Mouse (Mus musculus): ENCODE data around the gene Tns3.

Gene Tns3

GRCm38 (mm10) chr11:8443539-8444292 is 220.6 kb downstream of the Tns3 start:
- in situ Hi-C loops (cut with MboI, MseI): no loop called here

DNA sequence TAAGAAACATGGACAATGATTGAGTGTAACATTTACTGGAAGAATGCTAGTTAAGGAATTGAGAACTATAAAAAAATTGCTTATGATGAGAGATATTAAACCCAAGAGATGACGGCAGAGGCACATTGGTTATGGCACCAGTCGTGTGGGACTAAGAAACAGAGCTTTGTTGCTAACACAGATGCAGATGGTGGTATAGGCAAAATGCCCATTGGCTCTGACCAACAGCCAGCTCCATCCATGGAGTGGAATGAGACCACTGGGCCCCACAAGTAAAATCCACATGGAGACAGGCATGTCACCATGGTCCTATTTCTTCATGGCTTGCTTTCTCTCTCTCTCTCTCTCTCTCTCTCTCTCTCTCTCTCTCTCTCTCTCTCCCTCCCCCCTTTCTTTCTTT is 223.6 kb downstream of the Tns3 start:
- in situ Hi-C loops (cut with MboI, MseI): no loop called here

- in situ Hi-C loops (cut with MboI, MseI): no loop called here
Measured at GRCm38 (mm10) chr11:8440221-8440620, 224.1 kb downstream of the Tns3 start.

GRCm38 (mm10) chr11:8439035-8439434 is 225.3 kb downstream of the Tns3 start:
- in situ Hi-C loops (cut with MboI, MseI): no loop called here

DNA sequence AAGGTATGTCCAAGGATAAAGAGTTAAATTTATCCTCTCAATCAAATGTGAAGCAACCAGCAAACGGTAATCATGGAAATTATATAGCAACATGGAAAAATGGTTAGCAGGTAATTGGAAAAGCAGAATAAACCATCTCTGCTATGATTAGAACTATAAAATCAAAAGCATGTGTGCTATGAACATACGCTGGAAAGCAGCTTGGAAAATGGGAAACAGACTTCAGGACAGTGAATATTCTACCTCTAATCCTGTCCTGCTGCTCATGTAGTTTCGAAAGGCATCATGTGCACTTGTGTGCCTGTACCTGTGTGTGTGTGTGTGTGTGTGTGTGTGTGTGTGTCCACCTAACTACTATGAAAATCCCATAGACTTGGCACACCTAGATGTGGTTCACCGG is 226.1 kb downstream of the Tns3 start:
- in situ Hi-C loops (cut with MboI, MseI): no loop called here

DNA sequence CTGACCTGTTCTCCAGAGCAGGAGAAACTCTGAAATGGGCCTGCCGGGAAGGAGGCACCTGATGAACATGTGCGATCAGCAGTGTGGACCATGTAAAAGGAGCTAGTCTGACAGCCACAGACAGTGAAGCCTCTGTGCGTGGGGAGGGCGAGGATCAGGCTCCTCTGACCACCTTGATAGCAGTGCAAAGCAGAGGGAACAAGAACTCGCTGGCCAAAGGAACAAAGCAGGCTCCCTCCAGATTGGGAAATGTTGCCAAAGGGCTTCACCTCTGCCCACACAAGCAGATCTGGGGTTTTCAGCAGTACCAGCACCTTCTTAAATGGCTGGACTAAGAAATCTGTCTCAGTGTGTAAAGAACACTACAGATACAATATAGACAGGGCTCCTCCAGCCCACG is 229.2 kb downstream of the Tns3 start:
- in situ Hi-C loops (cut with MboI, MseI): no loop called here

- in situ Hi-C loops (cut with MboI, MseI): loop anchor here (5.0 kb wide), 1 partner anchor 73 kb away; no protein-coding TSS in a partner anchor
Measured at GRCm38 (mm10) chr11:8434366-8434765, 230.0 kb downstream of the Tns3 start.

DNA sequence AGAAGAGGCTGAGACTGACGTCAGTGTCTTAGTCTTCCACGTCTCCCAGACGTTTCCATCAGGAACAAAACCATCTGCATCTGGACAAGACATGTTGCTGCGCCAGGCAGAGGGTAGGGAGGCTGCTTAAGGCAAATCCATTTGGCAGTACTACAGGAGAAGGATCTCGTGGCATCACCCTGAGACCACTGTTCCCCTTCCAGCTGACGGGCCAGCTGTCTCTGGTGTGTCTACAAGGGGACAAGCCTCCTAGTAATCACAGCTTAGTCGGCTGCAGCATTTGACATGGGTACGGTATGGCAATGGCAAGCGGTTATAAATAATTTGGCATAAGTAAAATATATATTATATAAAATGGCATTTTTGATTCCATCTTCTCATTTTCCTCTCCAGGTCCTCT is 230.9 kb downstream of the Tns3 start:
- in situ Hi-C loops (cut with MboI, MseI): loop anchor here (5.0 kb wide), 1 partner anchor 74 kb away; no protein-coding TSS in a partner anchor

GRCm38 (mm10) chr11:8432941-8433340 is 231.4 kb downstream of the Tns3 start:
- in situ Hi-C loops (cut with MboI, MseI): loop anchor here (5.0 kb wide), 1 partner anchor 74 kb away; no protein-coding TSS in a partner anchor

DNA sequence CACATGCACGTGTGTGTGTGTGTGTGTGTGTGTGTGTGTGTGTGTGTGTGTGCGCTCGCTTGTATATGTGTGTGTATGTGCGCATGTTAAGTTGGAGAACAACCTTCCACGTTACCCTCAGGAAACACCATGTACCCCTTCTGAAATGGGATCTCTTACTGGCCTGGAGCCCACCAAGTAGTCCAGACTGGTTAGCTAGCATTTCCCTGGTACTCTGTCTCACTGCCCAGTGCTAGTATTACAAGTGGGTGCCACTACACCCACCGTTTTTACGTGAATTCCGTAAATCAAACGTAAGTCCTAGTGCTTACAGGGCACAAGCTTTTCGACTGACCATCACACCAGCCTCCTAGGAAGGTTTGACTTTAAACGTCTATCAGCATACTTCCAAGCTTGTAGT is 236.7 kb downstream of the Tns3 start:
- in situ Hi-C loops (cut with MboI, MseI): no loop called here

- in situ Hi-C loops (cut with MboI, MseI): no loop called here
Measured at GRCm38 (mm10) chr11:8425226-8425570, 239.1 kb downstream of the Tns3 start.

GRCm38 (mm10) chr11:8424342-8425225 is 239.8 kb downstream of the Tns3 start:
- in situ Hi-C loops (cut with MboI, MseI): no loop called here

DNA sequence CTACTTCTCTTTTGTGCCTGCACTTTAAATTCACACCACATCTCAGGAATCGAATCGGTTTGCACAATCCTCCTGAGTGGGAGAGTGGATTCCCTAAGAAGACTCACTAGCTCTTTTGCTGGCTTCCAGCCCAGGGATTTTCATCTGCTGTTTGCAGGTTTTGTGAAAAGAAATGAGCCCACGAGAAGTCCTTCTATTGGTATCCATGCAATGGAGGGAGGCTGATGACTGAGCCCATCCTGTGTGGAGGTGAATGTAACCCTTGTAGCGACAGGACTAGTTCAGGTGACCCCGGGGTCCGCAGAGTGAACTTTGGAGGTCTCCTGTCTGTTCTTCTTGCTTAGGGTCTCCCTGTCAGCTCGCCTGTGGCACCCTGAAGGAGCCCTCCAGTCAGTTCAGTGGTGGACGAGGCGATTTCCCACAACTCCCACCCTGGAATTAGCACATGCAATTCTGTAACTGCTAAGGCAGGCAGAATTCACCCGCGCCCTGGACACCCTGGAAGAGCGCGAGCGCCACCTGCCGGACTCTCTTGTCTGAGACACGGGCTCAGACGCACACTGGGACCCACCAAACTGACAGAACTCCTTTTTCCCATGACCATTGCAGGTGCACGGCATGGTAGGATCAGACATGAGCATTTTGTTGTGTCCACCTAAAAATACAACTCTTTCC is 259.0 kb downstream of the Tns3 start:
- in situ Hi-C loops (cut with MboI, MseI): no loop called here

GRCm38 (mm10) chr11:8401328-8401727 is 263.0 kb downstream of the Tns3 start:
- in situ Hi-C loops (cut with MboI, MseI): no loop called here

- in situ Hi-C loops (cut with MboI, MseI): loop anchor here (5.0 kb wide), 1 partner anchor 1174 kb away; no protein-coding TSS in a partner anchor
Measured at GRCm38 (mm10) chr11:8396329-8396728, 268.0 kb downstream of the Tns3 start.

DNA sequence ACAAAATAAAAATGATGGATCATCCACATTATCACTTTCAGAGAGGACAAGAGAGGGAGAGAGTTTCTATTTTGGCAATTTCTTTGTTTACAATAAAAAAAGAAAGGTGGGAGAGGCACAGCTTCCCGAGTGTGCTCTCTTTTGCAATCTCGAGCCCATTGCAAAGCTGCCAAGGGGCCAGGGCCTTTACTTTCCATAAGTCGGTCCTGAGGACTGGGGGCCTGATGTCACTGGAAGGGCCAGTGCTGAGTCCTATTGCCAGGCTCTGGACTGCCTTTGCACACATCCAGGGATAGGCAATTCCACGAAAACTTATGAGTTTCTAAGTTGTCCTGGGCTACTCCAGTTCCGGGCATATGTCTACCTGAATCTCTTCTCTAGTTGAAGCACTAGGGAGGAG is 272.8 kb downstream of the Tns3 start:
- in situ Hi-C loops (cut with MboI, MseI): no loop called here

DNA sequence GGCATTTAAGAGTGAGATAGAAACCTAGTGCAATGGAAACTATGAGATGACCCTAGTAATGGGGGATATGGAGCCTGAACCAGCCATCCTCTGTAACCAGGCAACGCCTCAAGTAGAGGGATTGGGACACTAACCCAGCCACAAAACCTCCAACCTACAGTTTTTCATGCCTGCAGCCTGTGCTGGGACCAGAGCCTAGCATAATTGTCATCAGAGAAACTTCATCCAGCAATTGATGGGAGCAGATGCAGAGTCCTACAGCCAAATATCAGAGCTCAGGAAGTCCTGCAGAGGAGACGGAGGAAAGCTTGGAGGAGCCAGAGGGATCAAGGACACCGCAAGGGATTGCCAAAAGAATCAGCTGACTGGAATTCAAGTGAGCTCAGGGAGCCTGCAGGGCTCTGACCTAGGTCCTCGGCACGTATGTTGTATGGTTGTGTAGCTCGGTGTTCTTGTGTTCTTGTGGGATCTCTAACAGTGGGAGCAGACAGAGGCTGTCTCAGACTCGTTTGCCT is 278.4 kb downstream of the Tns3 start:
- in situ Hi-C loops (cut with MboI, MseI): no loop called here

Measured in T-helper 2 cell (primary cell).